Mouse (Mus musculus) liver, adult 2 months (tissue): ENCODE measurements around the gene Fbxw13. TPM values are rescaled to one million over a fixed set of nuclear protein-coding genes. Genes with fewer than 3 reads are reported as not detected.
A peak's percentile ranks its signal among the peaks of the same experiment; 100 is the strongest.
"Not testable (repeated sequence)": the region's sequence is repeated elsewhere in the genome, so short reads cannot be mapped to it uniquely, and the experiment has no call there.

Source experiments
- DNase-seq: peaks from one replicate; pipeline ENCODE4 v3.0.0-alpha.2; 2011; ENCODE audit warnings: low read depth, low spot score; ENCODE audit errors: extremely low read depth
- H3K27ac ChIP-seq: fragments of 200-500 bp; replicated peaks from 2 replicates; pipeline ENCODE4 v1.5.1; 2012; ENCODE audit warnings: low read depth, mild to moderate bottlenecking, control low read depth, inconsistent platforms, low read length; ENCODE audit not compliant: insufficient read depth
- H3K27me3 ChIP-seq: fragments of 200-500 bp; 2 replicates; pipeline ENCODE4 v1.6.1; 2012; ENCODE audit warnings: mild to moderate bottlenecking, moderate library complexity, low read length, inconsistent platforms; ENCODE audit not compliant: control insufficient read depth, insufficient read depth
- H3K36me3 ChIP-seq: fragments of 200-500 bp; 2 replicates; pipeline ENCODE4 v1.6.1; 2012; ENCODE audit warnings: low read length, inconsistent platforms; ENCODE audit not compliant: control insufficient read depth, insufficient read depth
- H3K4me1 ChIP-seq: fragments of 200-500 bp; 2 replicates; pipeline ENCODE4 v1.6.1; 2011; ENCODE audit warnings: low read length; ENCODE audit not compliant: control insufficient read depth, insufficient read depth
- H3K4me3 ChIP-seq: fragments of 200-500 bp; 2 replicates; pipeline ENCODE4 v1.5.1; 2011; ENCODE audit warnings: low read depth, mild to moderate bottlenecking, control low read depth, low read length, moderate library complexity; ENCODE audit not compliant: insufficient read depth
- H3K79me2 ChIP-seq: fragments of 200-500 bp; 2 replicates; pipeline ENCODE4 v1.6.1; 2012; ENCODE audit warnings: inconsistent platforms, mild to moderate bottlenecking, low read length, moderate library complexity; ENCODE audit not compliant: control insufficient read depth, insufficient read depth
- H3K9ac ChIP-seq: fragments of 200-500 bp; 2 replicates; pipeline ENCODE4 v1.6.1; 2012; ENCODE audit warnings: low read depth, mild to moderate bottlenecking, control low read depth, inconsistent platforms, low read length
- CTCF ChIP-seq: fragments of 200-500 bp; IDR thresholded peaks from 2 replicates; pipeline ENCODE4 v1.5.1; 2011; ENCODE audit warnings: low read depth, low read length, control low read depth
- POLR2A ChIP-seq: fragments of 200-500 bp; IDR thresholded peaks from 2 replicates; pipeline ENCODE4 v1.6.1; 2011; ENCODE audit warnings: low read length, control low read depth; ENCODE audit not compliant: insufficient read depth; ENCODE audit errors: extremely low read depth
- WGBS: fragments of 180-500 bp; shearing (Covaris S2); methylation state at CpG from one replicate; pipeline ENCODE4 v1.1.7; 2018; 5-methylcytosine and 5-hydroxymethylcytosine counted together
- polyA plus RNA-seq: library from polyadenylated mRNA; depleted of rRNA; stranded (reverse); fragments of >200 nt; gene quantifications from 2 replicates; pipeline ENCODE4 v1.2.3, GENCODE M21; 2012; rRNA removed
- total RNA-seq: library from RNA; depleted of rRNA; stranded (reverse); fragments of >200 nt; gene quantifications from 2 replicates; pipeline ENCODE4 v1.2.3, GENCODE M21; 2014; rRNA removed

Gene Fbxw13
- total and polyA plus RNA-seq, 2 experiments: not detected

GRCm38 (mm10) chr9:109177208-109177607 is 18.6 kb downstream of the Fbxw13 start:
- H3K9ac ChIP-seq: no peak overlapping the region
- TF ChIP-seq POLR2A (no peak), CTCF (no peak)
- no peaks in the 10 kb centered on the region for H3K79me2 ChIP-seq
- 86% methylated on average over 1 of the region's 1 CpGs for WGBS
- H3K36me3 ChIP-seq: no peaks in the 10 kb centered on the region
- H3K4me1 ChIP-seq: no peaks in the 10 kb centered on the region
- H3K27ac ChIP-seq: no peak overlapping the region
- no peak overlapping the region for H3K4me3 ChIP-seq
- no peak for DNase-seq
- no peaks in the 10 kb centered on the region for H3K27me3 ChIP-seq

- no peak overlapping the region for H3K9ac ChIP-seq
- TF ChIP-seq CTCF: no peak
- no peak for TF ChIP-seq POLR2A
- 84% methylated on average over 1 of the region's 1 CpGs for WGBS
- no peak overlapping the region for H3K4me3 ChIP-seq
- H3K36me3 ChIP-seq: no peaks in the 10 kb centered on the region
- H3K4me1 ChIP-seq: no peaks in the 10 kb centered on the region
- H3K27me3 ChIP-seq: no peaks in the 10 kb centered on the region
- no peak for DNase-seq
- H3K27ac ChIP-seq: no peak overlapping the region
- no peaks in the 10 kb centered on the region for H3K79me2 ChIP-seq
Measured at GRCm38 (mm10) chr9:109176301-109176700, 19.5 kb downstream of the Fbxw13 start.

- Histone ChIP-seq H3K36me3 (no peaks in the 10 kb centered on the region), H3K4me1 (no peaks in the 10 kb centered on the region), H3K27ac (no peak overlapping the region), H3K4me3 (no peak overlapping the region), H3K79me2 (no peaks in the 10 kb centered on the region), H3K9ac (no peak overlapping the region), H3K27me3 (no peaks in the 10 kb centered on the region)
- no peak for TF ChIP-seq CTCF
- no peak for TF ChIP-seq POLR2A
- no peak for DNase-seq
Measured at GRCm38 (mm10) chr9:109167316-109167715, 28.5 kb downstream of the Fbxw13 start.

- Histone ChIP-seq H3K4me1 (no peaks in the 10 kb centered on the region), H3K27ac (no peak within 1 kb of the TSS), H3K27me3 (no peaks in the 10 kb centered on the region), H3K9ac (no peak within 1 kb of the TSS), H3K4me3 (no peak within 1 kb of the TSS), H3K36me3 (no peaks in the 10 kb centered on the region), H3K79me2 (no peaks in the 10 kb centered on the region)
- DNase-seq: no peak
- 74% methylated on average over 3 of the region's 3 CpGs for WGBS
- TF ChIP-seq POLR2A (no peak), CTCF (no peak)
Measured at GRCm38 (mm10) chr9:109161941-109162340, 33.8 kb downstream of the Fbxw13 start, which contains the start of gene Fbxw21. TSS of gene Fbxw21 (minus strand) at chr9:109162041.

- not testable (repeated sequence) for H3K4me3 ChIP-seq, H3K79me2 ChIP-seq, H3K27me3 ChIP-seq, H3K36me3 ChIP-seq, H3K9ac ChIP-seq, H3K27ac ChIP-seq, DNase-seq, H3K4me1 ChIP-seq
- 57% methylated on average over 4 of the region's 4 CpGs for WGBS
- TF ChIP-seq CTCF: peak; percentile 18; the same call in 1 of the 2 replicates
Measured at GRCm38 (mm10) chr9:109140414-109140813, 55.4 kb downstream of the Fbxw13 start.

- Histone ChIP-seq H3K27ac (no peak overlapping the region), H3K4me3 (no peak overlapping the region), H3K36me3 (no peaks in the 10 kb centered on the region), H3K27me3 (no peaks in the 10 kb centered on the region), H3K9ac (no peak overlapping the region), H3K4me1 (peaks cover 1% of the 10 kb centered on the region; the same call in 1 of the 2 replicates), H3K79me2 (no peaks in the 10 kb centered on the region)
- no peak for TF ChIP-seq CTCF
- WGBS: 83% methylated on average over 5 of the region's 5 CpGs
- no peak for DNase-seq
Measured at GRCm38 (mm10) chr9:109130076-109130475, 65.7 kb downstream of the Fbxw13 start.

Other genes with a start within 250 kb of the Fbxw13 start
- 0.07 and 0.46 TPM in 2 replicates for gene Col7a1, start 242.4 kb downstream of the Fbxw13 start, total RNA-seq
- 0.19 and 0.23 TPM in 2 replicates for gene Col7a1, start 242.4 kb downstream of the Fbxw13 start, polyA plus RNA-seq
- gene Ucn2, start 210.0 kb downstream of the Fbxw13 start, total RNA-seq: not detected in 2 replicates
- not detected in 2 replicates for gene Ucn2, start 210.0 kb downstream of the Fbxw13 start, polyA plus RNA-seq
- gene Pfkfb4, start 204.2 kb downstream of the Fbxw13 start, total RNA-seq: 1.0 and 1.7 TPM in 2 replicates
- gene Pfkfb4, start 204.2 kb downstream of the Fbxw13 start, polyA plus RNA-seq: 1.1 and 1.4 TPM in 2 replicates
- gene Shisa5, start 157.4 kb downstream of the Fbxw13 start, total RNA-seq: 20.8 and 23.8 TPM in 2 replicates
- gene Shisa5, start 157.4 kb downstream of the Fbxw13 start, polyA plus RNA-seq: 144 and 205 TPM in 2 replicates
- gene Trex1, start 136.2 kb downstream of the Fbxw13 start, total RNA-seq: 7.7 and 8.4 TPM in 2 replicates
- 30.7 and 41.1 TPM in 2 replicates for gene Trex1, start 136.2 kb downstream of the Fbxw13 start, polyA plus RNA-seq
- gene Atrip, start 121.9 kb downstream of the Fbxw13 start, total RNA-seq: 5.1 and 5.4 TPM in 2 replicates
- gene Atrip, start 121.9 kb downstream of the Fbxw13 start, polyA plus RNA-seq: 9.2 and 10.3 TPM in 2 replicates
- gene Ccdc51, start 113.5 kb downstream of the Fbxw13 start, total RNA-seq: 7.5 and 8.6 TPM in 2 replicates
- 7.2 and 8.2 TPM in 2 replicates for gene Ccdc51, start 113.5 kb downstream of the Fbxw13 start, polyA plus RNA-seq
- 53.4 and 54.7 TPM in 2 replicates for gene Tma7, start 113.4 kb downstream of the Fbxw13 start, total RNA-seq
- gene Tma7, start 113.4 kb downstream of the Fbxw13 start, polyA plus RNA-seq: 23.3 and 24.4 TPM in 2 replicates
- 10.9 and 17.9 TPM in 2 replicates for gene Plxnb1, start 100.6 kb downstream of the Fbxw13 start, total RNA-seq
- 15.4 and 26.5 TPM in 2 replicates for gene Plxnb1, start 100.6 kb downstream of the Fbxw13 start, polyA plus RNA-seq
- gene Fbxw21, start 33.9 kb downstream of the Fbxw13 start, total RNA-seq: not detected in 2 replicates
- not detected in 2 replicates for gene Fbxw21, start 33.9 kb downstream of the Fbxw13 start, polyA plus RNA-seq
- gene Fbxw20, start 38.8 kb upstream of the Fbxw13 start, total RNA-seq: not detected in 2 replicates
- not detected in 2 replicates for gene Fbxw20, start 38.8 kb upstream of the Fbxw13 start, polyA plus RNA-seq
- gene Fbxw14, start 91.7 kb upstream of the Fbxw13 start, total RNA-seq: not detected in 2 replicates
- not detected in 2 replicates for gene Fbxw14, start 91.7 kb upstream of the Fbxw13 start, polyA plus RNA-seq
- not detected in 2 replicates for gene Fbxw28, start 143.7 kb upstream of the Fbxw13 start, total RNA-seq
- gene Fbxw28, start 143.7 kb upstream of the Fbxw13 start, polyA plus RNA-seq: not detected in 2 replicates
- gene Fbxw22, start 208.3 kb upstream of the Fbxw13 start, total RNA-seq: not detected in 2 replicates
- not detected in 2 replicates for gene Fbxw22, start 208.3 kb upstream of the Fbxw13 start, polyA plus RNA-seq